Mouse (Mus musculus) midbrain, embryonic 11.5 days (tissue): ENCODE data around the gene Tie1. TPM values are rescaled to one million over a fixed set of nuclear protein-coding genes. Genes with fewer than 3 reads are reported as not detected.

ENCODE experiments used
- ATAC-seq: fragments of 200-750 bp; cut with Nextera tagmentation; 2 replicates; pipeline ENCODE4 v1.8.0; 2017; ENCODE audit warnings: moderate TSS enrichment, moderate library complexity; ENCODE audit not compliant: low FRiP score
- DNase-seq: peaks from one replicate; pipeline ENCODE4 v3.0.0; 2015; ENCODE audit warnings: low spot score; ENCODE audit errors: missing footprints
- H3K27ac ChIP-seq: fragments of 300-500 bp; sonication (generic); 2 replicates; pipeline ENCODE4 v1.5.1; 2014; ENCODE audit warnings: low read depth, low read length
- H3K27me3 ChIP-seq: fragments of 300-500 bp; sonication (generic); 2 replicates; pipeline ENCODE4 v1.6.1; 2014; ENCODE audit warnings: mild to moderate bottlenecking, low read length, moderate library complexity, mixed read lengths; ENCODE audit not compliant: control insufficient read depth, insufficient read depth
- H3K36me3 ChIP-seq: fragments of 300-500 bp; sonication (generic); 2 replicates; pipeline ENCODE4 v1.6.1; 2014; ENCODE audit warnings: mild to moderate bottlenecking, low read length, moderate library complexity, mixed read lengths; ENCODE audit not compliant: control insufficient read depth, insufficient read depth
- H3K4me1 ChIP-seq: fragments of 300-500 bp; sonication (generic); 2 replicates; pipeline ENCODE4 v1.6.1; 2014; ENCODE audit warnings: low read length; ENCODE audit not compliant: control insufficient read depth, insufficient read depth
- H3K4me2 ChIP-seq: fragments of 300-500 bp; sonication (generic); 2 replicates; pipeline ENCODE4 v1.6.1; 2014; ENCODE audit warnings: mild to moderate bottlenecking, moderate library complexity
- H3K4me3 ChIP-seq: fragments of 300-500 bp; sonication (generic); 2 replicates; pipeline ENCODE4 v1.5.1; 2014; ENCODE audit warnings: low read depth, low read length
- H3K9ac ChIP-seq: fragments of 300-500 bp; sonication (generic); 2 replicates; pipeline ENCODE4 v1.6.1; 2014; ENCODE audit warnings: low read length
- H3K9me3 ChIP-seq: fragments of 300-500 bp; sonication (generic); 2 replicates; pipeline ENCODE4 v1.6.1; 2016; ENCODE audit warnings: low read length; ENCODE audit not compliant: control insufficient read depth
- WGBS: fragments of 180-500 bp; shearing (Covaris S2); extraction: QIAGEN DNeasy Blood & Tissue Kit; methylation state at CpG from one replicate; pipeline ENCODE4 v1.1.7; 2014; 5-methylcytosine and 5-hydroxymethylcytosine counted together
- polyA plus RNA-seq: library from polyadenylated mRNA; unstranded; fragments of >200 nt; fragmentation: Nextera tagmentation; extraction: Ambion mirVana; gene quantifications from 2 replicates; pipeline ENCODE4 v1.2.1, GENCODE M21; 2014

Tie1 gene
- polyA plus RNA-seq, 1 experiment from 2014 or later = 9.1 TPM

DNA sequence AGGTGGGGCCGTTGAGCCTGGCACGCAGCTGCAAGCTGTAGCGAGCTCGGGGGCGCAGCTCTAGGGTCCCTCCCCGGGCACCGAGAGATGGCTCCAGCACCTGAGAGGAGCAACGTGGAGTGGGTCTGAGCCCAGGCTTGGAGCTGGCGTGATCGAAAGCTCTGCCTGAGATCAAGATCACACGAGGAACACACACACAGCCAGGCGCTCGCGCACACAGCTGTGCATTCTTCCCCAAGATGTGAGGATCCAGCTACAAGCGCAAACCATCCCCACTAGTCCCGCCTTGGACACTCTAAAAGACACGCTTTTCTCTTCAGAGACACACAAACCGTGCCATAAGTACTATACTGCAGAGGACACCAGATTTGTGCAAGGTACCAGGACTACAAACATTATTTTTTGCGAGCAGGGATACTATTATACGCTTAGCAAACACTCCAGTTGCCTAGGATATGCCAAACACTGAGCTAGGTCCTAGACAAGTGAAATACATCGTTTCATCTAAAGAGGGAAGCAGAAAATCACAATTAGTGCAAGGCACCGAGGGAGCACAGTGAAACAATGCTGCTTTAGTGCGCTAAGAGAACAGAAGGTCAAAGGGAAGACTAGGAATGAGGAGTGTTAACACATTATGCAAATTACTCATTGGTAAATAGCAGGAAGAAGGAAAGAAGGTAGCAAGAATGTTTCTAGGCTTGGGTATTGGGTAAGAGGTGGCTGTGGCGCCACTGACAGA is 43.3 kb downstream of the Tie1 start:
- Histone ChIP-seq H3K27ac (no peak overlapping the region), H3K36me3 (no peaks in the 10 kb centered on the region), H3K4me2 (peak overlapping the region; percentile 66), H3K27me3 (no peaks in the 10 kb centered on the region), H3K9me3 (no peaks in the 10 kb centered on the region), H3K4me1 (no peaks in the 10 kb centered on the region), H3K4me3 (peak overlapping the region; percentile 30), H3K9ac (peak overlapping the region; percentile 47)
- DNase-seq (peak; percentile 91), ATAC-seq (peak; percentile 53)
- 27% methylated on average over 24 of the region's 24 CpGs for WGBS

DNA sequence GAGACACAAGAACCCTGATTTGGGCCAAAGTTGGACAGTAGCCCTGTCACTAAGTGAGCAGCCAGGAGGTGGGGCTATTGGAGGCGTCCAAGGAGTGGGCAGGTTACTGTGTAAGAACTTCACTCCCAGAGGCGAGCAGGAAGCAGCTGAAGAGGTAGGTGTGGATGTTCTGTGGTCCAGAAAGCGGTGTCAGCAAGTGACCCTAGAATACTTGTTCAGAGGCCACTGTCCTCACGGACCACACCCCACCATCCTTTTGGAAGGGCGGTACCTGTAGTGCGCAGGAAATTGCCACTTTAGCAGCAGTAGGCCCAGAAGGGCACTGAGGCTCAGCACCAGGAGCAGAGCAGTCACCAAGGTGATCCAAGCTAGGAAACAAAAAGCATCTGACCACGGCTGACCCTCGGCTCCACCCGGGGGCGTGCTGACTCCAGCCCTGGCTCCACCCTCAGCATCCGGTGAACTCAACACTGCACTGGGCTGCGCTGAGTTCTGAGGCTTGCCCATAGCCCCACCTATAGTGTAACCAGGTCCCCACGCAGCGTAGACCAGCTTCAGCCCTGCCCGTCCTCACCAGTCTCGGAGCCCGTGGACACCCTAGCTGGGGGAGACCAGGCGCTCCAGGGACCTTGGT is 44.0 kb downstream of the Tie1 start:
- Histone ChIP-seq H3K4me3 (peak overlapping the region; percentile 30), H3K27me3 (no peaks in the 10 kb centered on the region), H3K4me1 (no peaks in the 10 kb centered on the region), H3K27ac (no peak overlapping the region), H3K9me3 (no peaks in the 10 kb centered on the region), H3K36me3 (no peaks in the 10 kb centered on the region), H3K4me2 (peak overlapping the region; percentile 66), H3K9ac (peak overlapping the region; percentile 47)
- DNase-seq = peak; percentile 88
- ATAC-seq = peak; percentile 77
- 15% methylated on average over 18 of the region's 18 CpGs for WGBS

DNA sequence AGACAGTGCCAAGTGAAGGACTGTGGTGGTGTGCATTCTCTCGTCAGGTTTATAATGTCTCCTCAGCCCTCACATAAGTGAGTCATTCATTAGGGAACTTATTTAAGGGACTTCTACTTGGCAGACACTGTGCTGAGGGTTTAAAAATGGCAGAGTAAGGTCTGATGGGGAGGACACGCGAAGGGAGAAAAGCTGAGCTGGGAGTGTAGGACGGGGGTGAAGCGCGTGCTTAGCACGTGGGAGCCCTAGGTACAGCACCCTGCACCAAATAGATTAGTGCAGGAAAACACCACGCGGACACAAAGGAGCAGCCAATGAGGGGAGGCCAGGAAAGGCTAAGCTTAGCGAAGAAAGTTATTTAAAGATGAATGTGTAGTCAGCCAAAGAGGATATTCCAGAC is 44.8 kb downstream of the Tie1 start:
- H3K27me3 ChIP-seq = no peaks in the 10 kb centered on the region
- H3K9ac ChIP-seq = no peak overlapping the region
- no peak overlapping the region for H3K27ac ChIP-seq
- no peak overlapping the region for H3K4me3 ChIP-seq
- no peaks in the 10 kb centered on the region for H3K36me3 ChIP-seq
- H3K4me1 ChIP-seq = no peaks in the 10 kb centered on the region
- ATAC-seq (no peak), DNase-seq (peak; percentile 66)
- 83% methylated on average over 10 of the region's 10 CpGs for WGBS
- H3K4me2 ChIP-seq = no peak overlapping the region
- no peaks in the 10 kb centered on the region for H3K9me3 ChIP-seq

DNA sequence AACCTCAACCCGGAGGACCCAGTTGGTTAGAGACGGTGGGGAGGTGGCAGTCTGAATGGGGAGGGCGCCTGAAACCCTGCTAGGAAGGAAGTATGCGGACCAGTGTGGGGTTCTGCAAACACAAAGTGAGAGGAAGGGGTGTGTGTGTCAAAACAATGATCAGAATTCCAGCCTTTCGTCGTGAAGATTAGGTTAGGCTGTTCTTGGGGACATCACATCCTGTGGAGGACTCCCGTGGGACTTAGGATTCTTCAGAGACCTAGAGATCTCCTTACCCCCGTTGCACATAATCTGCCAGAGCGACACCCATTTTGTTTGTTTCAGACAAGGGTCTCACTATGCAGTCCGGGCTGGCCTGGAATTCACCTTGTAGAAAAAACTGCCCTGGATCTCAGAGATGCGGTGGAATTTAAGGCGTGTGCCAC is 52.0 kb downstream of the Tie1 start:
- ATAC-seq (peak; percentile 25; the same call in 1 of the 2 replicates), DNase-seq (peak; percentile 94)
- Histone ChIP-seq H3K27me3 (no peaks in the 10 kb centered on the region), H3K36me3 (peaks cover 10% of the 10 kb centered on the region; the same call in 1 of the 2 replicates), H3K9ac (peak overlapping the region; percentile 79), H3K4me3 (peak overlapping the region; percentile 86), H3K27ac (peak overlapping the region; percentile 82), H3K4me1 (peaks cover 27% of the 10 kb centered on the region), H3K9me3 (no peaks in the 10 kb centered on the region), H3K4me2 (peak overlapping the region; percentile 87)
- 9% methylated on average over 12 of the region's 12 CpGs for WGBS

DNA sequence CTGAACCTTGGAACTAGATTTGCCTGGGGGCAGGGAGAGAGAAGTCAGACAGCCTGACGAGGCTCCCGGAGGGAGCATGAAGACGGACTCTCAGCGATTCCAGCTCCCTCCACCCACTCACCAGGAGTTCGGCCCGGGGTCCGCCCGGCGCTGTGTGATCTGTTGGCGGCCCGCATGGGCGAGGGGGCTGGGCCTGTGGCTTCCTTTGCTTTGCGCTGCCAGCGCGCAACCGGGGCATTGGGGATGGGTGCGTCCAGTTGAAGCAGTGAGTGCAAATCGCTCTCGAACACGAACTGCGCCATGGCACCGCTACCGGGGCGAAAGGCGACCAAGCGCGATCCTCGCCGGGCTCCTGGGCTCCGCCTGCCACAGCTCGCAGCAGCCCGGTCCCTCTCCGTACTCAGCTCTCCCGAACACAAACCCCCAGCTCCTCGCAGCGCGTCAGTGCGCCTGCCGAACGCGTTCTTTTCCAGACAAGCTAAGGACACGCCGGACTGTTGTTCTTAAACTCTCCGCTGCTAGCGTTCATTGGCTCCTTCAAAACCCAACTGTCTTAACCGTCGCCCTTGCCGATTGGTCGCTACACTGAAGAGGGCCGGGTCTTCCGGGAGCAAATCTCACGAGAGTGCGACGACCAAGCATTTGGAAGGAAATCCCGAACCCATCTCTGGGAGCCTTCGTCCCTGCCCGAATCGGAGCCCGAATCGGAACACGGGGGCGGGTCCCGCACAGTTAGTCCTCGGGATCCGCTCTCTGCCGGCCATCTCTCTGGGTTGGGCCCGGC is 52.8 kb downstream of the Tie1 start, which contains the start of gene Cdc20:
Gene Cdc20 (minus strand): TSS at position 533 of the 784 bp plus-strand sequence.
- peak within 1 kb of the TSS; percentile 86 for H3K4me3 ChIP-seq
- peak within 1 kb of the TSS; percentile 82 for H3K27ac ChIP-seq
- H3K36me3 ChIP-seq = peaks cover 17% of the 10 kb centered on the region
- under 1% methylated on average over 67 of the region's 67 CpGs for WGBS
- H3K4me1 ChIP-seq = peaks cover 27% of the 10 kb centered on the region
- no peaks in the 10 kb centered on the region for H3K9me3 ChIP-seq
- H3K4me2 ChIP-seq = peak within 1 kb of the TSS; percentile 87
- peak; percentile 97 for DNase-seq
- peak; percentile 96 for ATAC-seq
- H3K9ac ChIP-seq = peak within 1 kb of the TSS; percentile 90
- H3K27me3 ChIP-seq = no peaks in the 10 kb centered on the region

DNA sequence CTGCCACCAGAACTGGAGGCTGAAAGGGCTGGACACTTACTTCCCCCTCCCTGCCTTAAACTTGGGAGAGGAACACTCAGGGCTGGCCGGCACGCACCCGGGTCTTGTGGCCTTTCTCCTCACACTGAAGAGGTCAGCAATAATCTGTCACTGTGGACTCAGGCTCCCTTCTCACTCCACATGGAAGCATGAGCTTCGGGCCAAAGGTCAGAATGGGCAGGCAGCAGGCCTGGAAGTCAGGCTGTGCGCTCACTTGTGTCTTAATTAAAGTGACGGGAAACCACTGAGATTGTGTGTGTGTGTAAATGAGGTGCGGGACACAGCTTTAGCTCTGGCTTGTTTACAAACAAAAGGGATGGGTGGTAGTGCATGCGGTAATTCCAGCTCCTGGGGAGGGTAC is 57.5 kb downstream of the Tie1 start:
- H3K36me3 ChIP-seq = peaks cover 25% of the 10 kb centered on the region
- H3K9ac ChIP-seq = no peak overlapping the region
- whole genome bisulfite sequencing = 64% methylated on average over 8 of the region's 8 CpGs

DNA sequence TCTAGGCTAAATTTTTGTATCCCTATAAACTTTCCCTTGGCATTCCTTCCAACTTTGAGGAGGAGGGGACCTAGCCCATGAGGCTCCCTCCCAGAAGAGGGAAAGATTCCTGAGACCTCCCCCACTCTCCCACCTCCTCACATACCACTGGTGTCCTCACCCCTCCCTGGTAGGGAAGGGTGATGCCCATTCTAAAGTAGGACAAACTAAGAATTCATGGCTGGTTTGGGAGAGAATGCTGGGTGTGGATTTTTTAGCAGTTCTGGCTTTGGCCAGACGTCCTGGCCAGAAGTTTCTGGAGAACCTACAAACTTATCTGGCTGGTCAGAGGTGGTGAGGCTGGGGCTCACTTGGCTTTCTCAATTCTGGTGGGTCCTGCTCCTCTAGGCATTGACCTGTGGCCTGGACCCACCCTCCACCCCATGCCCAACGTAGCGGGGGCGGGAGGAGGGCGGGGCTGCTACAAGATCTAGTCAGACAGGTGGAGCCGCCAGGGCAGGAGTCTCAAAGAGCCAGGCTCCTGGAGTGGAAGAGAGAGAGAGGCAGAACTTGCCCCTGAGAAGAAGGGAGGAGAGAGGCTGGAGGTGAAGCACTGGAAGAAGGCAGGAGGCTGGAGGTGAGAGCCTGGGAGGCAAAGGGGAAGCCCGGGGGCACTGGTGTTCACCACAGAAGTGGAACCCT is 60.5 kb downstream of the Tie1 start:
- DNase-seq (no peak), ATAC-seq (no peak)
- Histone ChIP-seq H3K9me3 (no peaks in the 10 kb centered on the region), H3K4me3 (no peak overlapping the region), H3K36me3 (peaks cover 21% of the 10 kb centered on the region), H3K4me1 (peaks cover 19% of the 10 kb centered on the region), H3K9ac (no peak overlapping the region), H3K27ac (no peak overlapping the region), H3K27me3 (no peaks in the 10 kb centered on the region), H3K4me2 (no peak overlapping the region; the same call in 1 of the 2 replicates)
- 64% methylated on average over 7 of the region's 7 CpGs for WGBS

More for the DNA sequence above, 57.5 kb downstream of the Tie1 start:
- no peaks in the 10 kb centered on the region for H3K27me3 ChIP-seq
- DNase-seq (no peak), ATAC-seq (no peak)
- H3K4me2 ChIP-seq = no peak overlapping the region
- H3K27ac ChIP-seq = no peak overlapping the region
- peaks cover 37% of the 10 kb centered on the region for H3K4me1 ChIP-seq
- no peak overlapping the region for H3K4me3 ChIP-seq
- H3K9me3 ChIP-seq = no peaks in the 10 kb centered on the region

DNA sequence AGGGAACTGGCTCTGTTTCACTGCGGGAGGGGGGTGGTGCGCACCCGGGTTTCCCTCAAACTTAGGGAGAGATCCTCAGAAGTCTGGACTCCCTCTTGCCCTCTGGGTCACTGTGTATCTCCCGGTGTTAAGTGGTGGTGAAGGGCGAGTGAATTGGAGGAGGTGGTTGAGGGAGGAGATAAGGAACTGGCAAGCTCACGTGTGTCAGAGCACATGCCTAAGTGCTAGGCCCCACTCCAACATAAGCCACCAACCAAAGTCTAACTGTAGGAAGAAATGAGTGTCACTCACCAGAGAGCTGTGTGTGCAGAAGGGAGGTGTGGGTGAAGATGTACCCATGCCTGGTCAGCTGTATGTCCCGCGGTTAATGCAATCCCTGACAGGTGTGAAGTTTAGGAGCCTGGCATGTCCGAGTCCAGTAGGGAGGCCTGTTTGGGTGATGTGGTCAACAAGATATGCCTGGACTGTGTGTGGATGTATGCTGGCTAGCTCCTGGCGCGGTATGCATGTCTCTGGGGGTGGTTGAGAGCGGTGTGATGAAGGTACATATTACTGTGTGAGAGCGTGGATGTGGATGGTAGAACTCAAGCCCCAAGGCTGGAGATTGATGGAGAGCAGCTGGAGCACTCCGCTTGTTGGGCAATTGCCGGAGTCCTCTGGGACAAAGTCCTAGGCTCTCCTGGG is 61.2 kb downstream of the Tie1 start:
- Histone ChIP-seq H3K27ac (no peak overlapping the region; the same call in 1 of the 2 replicates), H3K27me3 (no peaks in the 10 kb centered on the region), H3K4me1 (peaks cover 18% of the 10 kb centered on the region), H3K4me3 (peak overlapping the region; percentile 58), H3K9ac (peak overlapping the region; percentile 77), H3K4me2 (peak overlapping the region; percentile 83), H3K9me3 (no peaks in the 10 kb centered on the region), H3K36me3 (peaks cover 21% of the 10 kb centered on the region)
- WGBS = 51% methylated on average over 15 of the region's 15 CpGs
- ATAC-seq (peak; percentile 8; the same call in 1 of the 2 replicates), DNase-seq (no peak)
